Mouse (Mus musculus) megakaryocyte, embryonic 14.5 days (primary cell): ENCODE data around the gene Ghsr.

Source experiments
- FLI1 ChIP-seq: IDR thresholded peaks from 2 replicates; pipeline ENCODE4 v1.6.1; 2012; ENCODE audit warnings: low read length, inconsistent platforms, mixed read lengths
- GATA1 ChIP-seq: IDR thresholded peaks from 3 replicates; pipeline ENCODE4 v1.6.1; 2012; ENCODE audit warnings: mixed read lengths, low read length, inconsistent platforms, borderline replicate concordance

GRCm38 (mm10) chr3:27384836-27385235 lies 13.7 kb downstream of the Ghsr start:
- TF ChIP-seq GATA1 (no peak), FLI1 (no peak)
